Mouse (Mus musculus): ENCODE data around the gene Copa.

The Copa gene

GRCm38 (mm10) chr1:172082899-172083445 lies 643 bp downstream of the Copa start:
- no peak for DNase-seq (ENCODE audit: low spot score)

- DNase-seq (ENCODE audit: low spot score) = no peak
These were observed 11.2 kb downstream of the Copa start for GRCm38 (mm10) chr1:172093522-172093921.

GRCm38 (mm10) chr1:172094295-172094694 lies 12.0 kb downstream of the Copa start:
- no peak for DNase-seq (ENCODE audit: low spot score)

GRCm38 (mm10) chr1:172095202-172095601 lies 12.9 kb downstream of the Copa start:
- no peak for DNase-seq (ENCODE audit: low spot score)

GRCm38 (mm10) chr1:172099325-172100033 lies 17.1 kb downstream of the Copa start:
- no peak for DNase-seq (ENCODE audit: low spot score)

GRCm38 (mm10) chr1:172103619-172104018 lies 21.3 kb downstream of the Copa start:
- no peak for DNase-seq (ENCODE audit: low spot score)

GRCm38 (mm10) chr1:172105101-172105500 lies 22.8 kb downstream of the Copa start:
- DNase-seq (ENCODE audit: low spot score) = no peak

- no peak for DNase-seq (ENCODE audit: low spot score)
These were observed 25.6 kb downstream of the Copa start for GRCm38 (mm10) chr1:172107777-172108477.

GRCm38 (mm10) chr1:172116948-172117347 lies 34.6 kb downstream of the Copa start:
- DNase-seq (ENCODE audit: low spot score) = no peak

GRCm38 (mm10) chr1:172119100-172119499 lies 36.8 kb downstream of the Copa start:
- no peak for DNase-seq (ENCODE audit: low spot score)

- DNase-seq (ENCODE audit: low spot score) = no peak
These were observed 37.4 kb downstream of the Copa start for GRCm38 (mm10) chr1:172119720-172120119.

GRCm38 (mm10) chr1:172122671-172123070 lies 40.3 kb downstream of the Copa start:
- DNase-seq (ENCODE audit: low spot score) = no peak

- no peak for DNase-seq (ENCODE audit: low spot score)
These were observed 42.2 kb downstream of the Copa start for GRCm38 (mm10) chr1:172124572-172124971.

GRCm38 (mm10) chr1:172126376-172127347 lies 44.3 kb downstream of the Copa start, which contains the start of gene Pex19:
Pex19 (plus strand) TSS chr1:172126755.
- peak; percentile 58 for DNase-seq (ENCODE audit: low spot score)

- DNase-seq (ENCODE audit: low spot score) = no peak
These were observed 45.2 kb downstream of the Copa start for GRCm38 (mm10) chr1:172127487-172127886.

GRCm38 (mm10) chr1:172128563-172128962 lies 46.2 kb downstream of the Copa start:
- no peak for DNase-seq (ENCODE audit: low spot score)

GRCm38 (mm10) chr1:172129108-172129507 lies 46.8 kb downstream of the Copa start:
- no peak for DNase-seq (ENCODE audit: low spot score)

GRCm38 (mm10) chr1:172129780-172130179 lies 47.5 kb downstream of the Copa start:
- no peak for DNase-seq (ENCODE audit: low spot score)

GRCm38 (mm10) chr1:172132319-172132718 lies 50.0 kb downstream of the Copa start:
- no peak for DNase-seq (ENCODE audit: low spot score)

- DNase-seq (ENCODE audit: low spot score) = no peak
These were observed 51.2 kb downstream of the Copa start for GRCm38 (mm10) chr1:172133535-172133934.

GRCm38 (mm10) chr1:172134072-172134471 lies 51.7 kb downstream of the Copa start:
- DNase-seq (ENCODE audit: low spot score) = no peak

- DNase-seq (ENCODE audit: low spot score) = no peak
These were observed 57.8 kb downstream of the Copa start for GRCm38 (mm10) chr1:172140160-172140559.

Data from spleen, adult 12 weeks (tissue).